Mouse (Mus musculus) heart, embryonic 13.5 days (tissue): ENCODE data around the gene Frmd4b. TPM values are rescaled to one million over a fixed set of nuclear protein-coding genes. Genes with fewer than 3 reads are reported as not detected.
"Not testable (repeated sequence)": the region's sequence is repeated elsewhere in the genome, so short reads cannot be mapped to it uniquely, and the experiment has no call there.

Experiments
- ATAC-seq: fragments of 200-750 bp; cut with Nextera tagmentation; 2 replicates; pipeline ENCODE4 v1.8.0; 2017; ENCODE audit warnings: moderate TSS enrichment; ENCODE audit not compliant: insufficient number of reproducible peaks, low FRiP score, low TSS enrichment; ENCODE audit errors: extremely low read depth
- H3K27ac ChIP-seq: fragments of 300-500 bp; sonication (generic); replicated peaks from 2 replicates; pipeline ENCODE4 v1.5.1; 2015; ENCODE audit warnings: moderate library complexity, mild to moderate bottlenecking, inconsistent platforms
- H3K27me3 ChIP-seq: fragments of 300-500 bp; sonication (generic); replicated peaks from 2 replicates; pipeline ENCODE4 v1.6.1; 2015; ENCODE audit warnings: mild to moderate bottlenecking, inconsistent platforms
- H3K36me3 ChIP-seq: fragments of 300-500 bp; sonication (generic); 2 replicates; pipeline ENCODE4 v1.6.1; 2015; ENCODE audit warnings: mild to moderate bottlenecking, inconsistent platforms
- H3K4me1 ChIP-seq: fragments of 300-500 bp; sonication (generic); 2 replicates; pipeline ENCODE4 v1.6.1; 2015; ENCODE audit warnings: inconsistent platforms
- H3K4me2 ChIP-seq: fragments of 300-500 bp; sonication (generic); 2 replicates; pipeline ENCODE4 v1.6.1; 2015; ENCODE audit warnings: inconsistent platforms, mild to moderate bottlenecking, moderate library complexity
- H3K4me3 ChIP-seq: fragments of 300-500 bp; sonication (generic); 2 replicates; pipeline ENCODE4 v1.5.1; 2015; ENCODE audit warnings: moderate library complexity, mild to moderate bottlenecking, inconsistent platforms
- H3K9ac ChIP-seq: fragments of 300-500 bp; sonication (generic); 2 replicates; pipeline ENCODE4 v1.6.1; 2015; ENCODE audit warnings: inconsistent platforms, mild to moderate bottlenecking, moderate library complexity
- H3K9me3 ChIP-seq: fragments of 300-500 bp; sonication (generic); 2 replicates; pipeline ENCODE4 v1.6.1; 2016; ENCODE audit warnings: inconsistent platforms
- WGBS: fragments of 180-500 bp; shearing (Covaris S2); methylation state at CpG from one replicate; pipeline ENCODE4 v1.1.7; 2015; ENCODE audit warnings: mixed read lengths; 5-methylcytosine and 5-hydroxymethylcytosine counted together
- polyA plus RNA-seq: library from polyadenylated mRNA; unstranded; fragments of >200 nt; fragmentation: Nextera tagmentation; extraction: Ambion mirVana; gene quantifications from 2 replicates; pipeline ENCODE4 v1.2.1, GENCODE M21; 2015

The Frmd4b gene
- polyA plus RNA-seq, 1 experiment from 2014 or later = 14.6 TPM

GRCm38 (mm10) chr6:97394473-97395075 lies 222.8 kb downstream of the Frmd4b start:
- no peaks in the 10 kb centered on the region for H3K36me3 ChIP-seq
- ATAC-seq = no peak
- no peak overlapping the region for H3K4me3 ChIP-seq
- peaks cover 28% of the 10 kb centered on the region for H3K4me1 ChIP-seq
- H3K9me3 ChIP-seq = no peaks in the 10 kb centered on the region
- WGBS = 70% methylated on average over 12 of the region's 12 CpGs
- no peak overlapping the region for H3K9ac ChIP-seq
- H3K27me3 ChIP-seq = peaks cover 16% of the 10 kb centered on the region
- no peak overlapping the region for H3K4me2 ChIP-seq
- H3K27ac ChIP-seq = no peak overlapping the region

DNA sequence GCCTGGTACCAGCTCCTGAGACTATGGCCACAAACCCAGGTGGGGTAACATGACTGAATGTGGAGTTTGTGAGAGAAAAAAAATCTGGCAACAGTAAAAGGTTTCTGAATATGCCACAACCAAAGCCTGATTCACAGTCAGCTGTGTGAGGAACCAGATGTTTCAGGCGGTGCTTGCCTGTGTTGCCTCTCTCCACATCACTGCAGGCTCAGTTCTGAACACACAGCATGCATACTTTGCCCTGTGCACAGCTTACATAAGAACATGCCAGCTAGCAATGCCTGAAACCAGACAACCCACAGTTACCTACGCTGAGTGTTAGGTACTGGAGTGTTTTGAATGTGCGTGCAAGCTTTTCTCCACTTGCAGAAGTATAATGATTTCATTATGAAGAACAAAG lies 224.4 kb downstream of the Frmd4b start:
- ATAC-seq = no peak
- Histone ChIP-seq H3K9me3 (no peaks in the 10 kb centered on the region), H3K4me3 (no peak overlapping the region), H3K36me3 (no peaks in the 10 kb centered on the region), H3K4me2 (no peak overlapping the region), H3K9ac (no peak overlapping the region), H3K4me1 (peaks cover 26% of the 10 kb centered on the region), H3K27ac (no peak overlapping the region), H3K27me3 (peaks cover 1% of the 10 kb centered on the region)
- 89% methylated on average over 3 of the region's 3 CpGs for WGBS

DNA sequence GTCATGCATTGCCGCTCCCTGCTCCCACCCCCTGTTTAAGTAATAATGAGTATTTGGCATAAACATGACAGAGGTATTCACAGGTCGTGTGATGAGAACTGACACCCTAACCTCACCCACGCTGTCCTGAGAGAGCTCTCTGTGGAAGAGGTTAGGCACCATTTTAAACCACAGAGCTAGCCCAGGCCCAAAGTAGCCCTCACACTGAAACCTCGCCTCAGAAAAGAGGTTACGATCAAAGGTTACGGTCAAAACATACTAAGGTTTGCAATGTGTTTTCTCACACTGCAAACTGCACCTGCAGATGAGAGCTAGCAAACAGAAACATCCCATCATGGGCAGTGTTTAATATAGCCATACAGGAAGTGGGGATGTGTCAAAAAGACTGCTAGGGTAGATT lies 230.0 kb downstream of the Frmd4b start:
- Histone ChIP-seq H3K27ac (no peak overlapping the region), H3K27me3 (no peaks in the 10 kb centered on the region), H3K36me3 (no peaks in the 10 kb centered on the region), H3K9ac (no peak overlapping the region), H3K4me1 (no peaks in the 10 kb centered on the region), H3K4me3 (no peak overlapping the region), H3K4me2 (no peak overlapping the region), H3K9me3 (no peaks in the 10 kb centered on the region)
- 80% methylated on average over 6 of the region's 6 CpGs for WGBS
- ATAC-seq = no peak

DNA sequence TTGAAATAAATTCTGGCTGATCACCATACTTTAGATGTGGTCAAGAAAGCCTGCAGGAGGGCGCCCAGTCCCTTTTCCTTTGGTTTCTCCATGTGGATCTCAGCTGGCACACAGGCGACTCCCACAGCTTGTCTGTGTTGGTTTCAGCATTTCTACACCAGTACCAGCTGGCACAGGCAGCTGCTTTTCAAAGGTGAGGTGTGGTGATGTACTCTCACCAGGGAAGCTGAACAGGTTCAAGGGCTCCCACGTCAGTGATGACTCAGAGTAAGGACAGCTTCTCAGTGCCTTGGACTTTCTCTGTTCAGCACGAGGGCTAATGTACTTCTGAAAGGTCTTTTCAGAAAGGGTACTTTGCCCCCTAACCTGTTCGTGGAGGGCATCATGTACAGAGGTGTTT lies 232.4 kb downstream of the Frmd4b start:
- 70% methylated on average over 5 of the region's 5 CpGs for WGBS
- no peak overlapping the region for H3K4me2 ChIP-seq
- H3K4me1 ChIP-seq = no peaks in the 10 kb centered on the region
- H3K9me3 ChIP-seq = no peaks in the 10 kb centered on the region
- H3K36me3 ChIP-seq = no peaks in the 10 kb centered on the region
- H3K4me3 ChIP-seq = no peak overlapping the region
- no peak for ATAC-seq
- H3K9ac ChIP-seq = no peak overlapping the region
- no peak overlapping the region for H3K27ac ChIP-seq
- no peaks in the 10 kb centered on the region for H3K27me3 ChIP-seq

DNA sequence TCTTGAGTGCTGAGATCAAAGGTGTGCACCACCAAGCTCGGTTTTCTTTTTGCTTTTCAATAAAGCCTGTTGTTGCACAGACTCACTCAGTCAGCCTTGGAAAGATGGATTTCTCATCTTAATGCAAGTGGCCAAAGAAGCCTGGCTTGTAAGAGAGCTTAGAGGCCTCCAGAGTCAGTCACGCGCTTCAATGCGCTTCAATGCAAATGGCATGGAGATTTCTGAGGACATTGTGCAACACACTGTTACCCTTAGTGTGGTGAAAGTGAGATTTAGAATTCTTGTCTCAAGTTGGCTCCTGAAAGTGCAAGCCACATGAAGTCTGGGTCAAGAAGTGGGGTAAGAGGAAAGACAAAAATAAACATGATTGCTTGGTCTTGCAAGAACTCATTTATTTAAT lies 236.1 kb downstream of the Frmd4b start:
- Histone ChIP-seq H3K36me3 (0 out of 2 replicates have a peak, but pooled peaks cover 5% of the 10 kb centered on the region), H3K9me3 (no peaks in the 10 kb centered on the region), H3K4me2 (no peak overlapping the region), H3K27ac (no peak overlapping the region), H3K4me1 (no peaks in the 10 kb centered on the region), H3K4me3 (no peak overlapping the region), H3K27me3 (no peaks in the 10 kb centered on the region), H3K9ac (no peak overlapping the region)
- no peak for ATAC-seq
- WGBS = 81% methylated on average over 4 of the region's 4 CpGs

DNA sequence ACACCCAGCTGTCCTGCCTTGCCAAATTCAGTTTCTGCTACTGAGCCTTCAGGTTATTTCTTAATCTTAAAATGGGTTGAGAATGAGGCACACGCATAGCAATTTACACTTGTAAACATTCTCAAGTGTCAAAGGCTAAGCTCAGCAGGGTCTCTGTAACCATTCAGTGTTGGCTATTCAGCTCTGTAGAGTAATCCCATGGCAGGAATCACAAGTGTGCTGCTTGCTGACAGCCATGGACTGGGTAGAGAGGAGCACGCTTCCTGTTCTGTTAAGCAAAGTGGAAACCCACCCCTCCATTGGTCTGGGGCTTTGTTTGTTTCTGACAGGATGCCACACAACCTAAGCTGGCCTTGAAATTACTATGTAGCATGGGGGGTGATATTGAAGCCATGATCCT lies 246.4 kb downstream of the Frmd4b start:
- 67% methylated on average over 2 of the region's 2 CpGs for WGBS
- H3K9me3 ChIP-seq = no peaks in the 10 kb centered on the region
- H3K36me3 ChIP-seq = 0 out of 2 replicates have a peak, but pooled peaks cover 4% of the 10 kb centered on the region
- no peak overlapping the region for H3K4me3 ChIP-seq
- no peak overlapping the region for H3K27ac ChIP-seq
- no peak overlapping the region for H3K9ac ChIP-seq
- H3K4me1 ChIP-seq = peaks cover 9% of the 10 kb centered on the region; the same call in 1 of the 2 replicates
- no peak overlapping the region for H3K4me2 ChIP-seq
- H3K27me3 ChIP-seq = 0 out of 2 replicates have a peak, but pooled peaks cover 2% of the 10 kb centered on the region
- no peak for ATAC-seq

DNA sequence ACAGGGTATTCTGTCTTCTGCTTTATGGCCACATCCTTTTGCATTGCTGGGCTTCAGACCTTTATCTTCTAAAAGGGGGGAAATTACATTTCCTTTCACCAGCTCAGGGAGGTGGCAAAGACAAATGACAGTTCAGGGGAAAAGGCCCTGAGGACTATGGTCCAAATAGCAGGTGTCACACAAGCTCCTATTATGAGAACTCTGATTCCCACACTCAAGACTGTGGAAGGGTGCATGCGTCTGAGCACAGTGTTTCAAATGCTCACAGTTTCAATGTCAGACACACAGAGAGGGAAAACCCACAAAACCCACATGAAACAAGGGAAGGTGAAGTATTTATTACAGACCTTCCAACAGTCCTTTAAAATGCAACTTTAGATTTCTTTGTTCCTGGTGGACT lies 246.9 kb downstream of the Frmd4b start:
- Histone ChIP-seq H3K4me1 (peaks cover 9% of the 10 kb centered on the region; the same call in 1 of the 2 replicates), H3K27me3 (0 out of 2 replicates have a peak, but pooled peaks cover 3% of the 10 kb centered on the region), H3K9me3 (no peaks in the 10 kb centered on the region), H3K4me3 (no peak overlapping the region), H3K27ac (no peak overlapping the region), H3K4me2 (no peak overlapping the region), H3K36me3 (0 out of 2 replicates have a peak, but pooled peaks cover 4% of the 10 kb centered on the region), H3K9ac (no peak overlapping the region)
- WGBS = 41% methylated on average over 1 of the region's 1 CpGs
- no peak for ATAC-seq

- H3K4me1 ChIP-seq = no peaks in the 10 kb centered on the region
- no peaks in the 10 kb centered on the region for H3K9me3 ChIP-seq
- WGBS = 81% methylated on average over 2 of the region's 2 CpGs
- no peak overlapping the region for H3K4me3 ChIP-seq
- H3K27me3 ChIP-seq = 0 out of 2 replicates have a peak, but pooled peaks cover 3% of the 10 kb centered on the region
- 0 out of 2 replicates have a peak, but pooled peaks cover 9% of the 10 kb centered on the region for H3K36me3 ChIP-seq
- no peak overlapping the region for H3K4me2 ChIP-seq
- no peak overlapping the region for H3K9ac ChIP-seq
- H3K27ac ChIP-seq = no peak overlapping the region
- no peak for ATAC-seq
These were observed 253.5 kb downstream of the Frmd4b start for GRCm38 (mm10) chr6:97363846-97364245.

GRCm38 (mm10) chr6:97357606-97358005 lies 259.7 kb downstream of the Frmd4b start:
- H3K9ac ChIP-seq, ATAC-seq, H3K9me3 ChIP-seq, H3K4me3 ChIP-seq, H3K36me3 ChIP-seq, H3K4me2 ChIP-seq, H3K27me3 ChIP-seq, H3K27ac ChIP-seq: not testable (repeated sequence)
- peaks cover 44% of the 10 kb centered on the region for H3K4me1 ChIP-seq
- 76% methylated on average over 4 of the region's 4 CpGs for WGBS

DNA sequence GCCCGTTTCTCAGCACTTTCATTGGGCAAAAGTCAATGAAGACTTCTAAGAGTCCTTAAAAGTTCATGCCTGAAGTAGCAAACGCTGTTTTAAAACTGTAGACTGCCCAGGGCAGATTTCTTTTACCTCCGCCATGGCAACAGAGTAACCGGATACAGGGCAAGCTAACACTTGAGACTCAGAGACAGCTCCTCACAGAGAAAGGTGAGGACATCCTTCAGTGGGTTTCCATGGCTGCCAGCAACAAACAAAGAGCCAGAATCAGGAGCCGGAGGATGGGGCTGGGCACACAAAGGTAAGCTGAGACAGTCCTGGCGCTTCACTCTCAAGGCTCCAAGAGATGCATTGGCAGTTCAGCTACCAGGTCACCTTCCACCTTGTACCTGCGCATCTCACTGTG lies 260.7 kb downstream of the Frmd4b start:
- Histone ChIP-seq H3K27ac (0 out of 2 replicates have a peak overlapping the region, but pooled peaks have one; percentile 24), H3K27me3 (no peaks in the 10 kb centered on the region), H3K9ac (no peak overlapping the region), H3K9me3 (no peaks in the 10 kb centered on the region), H3K4me2 (no peak overlapping the region), H3K4me3 (no peak overlapping the region), H3K4me1 (peaks cover 54% of the 10 kb centered on the region), H3K36me3 (0 out of 2 replicates have a peak, but pooled peaks cover 8% of the 10 kb centered on the region)
- 57% methylated on average over 7 of the region's 7 CpGs for WGBS
- ATAC-seq = no peak

- H3K4me1 ChIP-seq = peaks cover 69% of the 10 kb centered on the region
- no peak overlapping the region for H3K4me3 ChIP-seq
- ATAC-seq = no peak
These were observed 262.2 kb downstream of the Frmd4b start for GRCm38 (mm10) chr6:97355141-97355540.

GRCm38 (mm10) chr6:97353933-97354332 lies 263.4 kb downstream of the Frmd4b start:
- WGBS = 5% methylated on average over 5 of the region's 5 CpGs
- H3K9me3 ChIP-seq = no peaks in the 10 kb centered on the region
- H3K27me3 ChIP-seq = no peaks in the 10 kb centered on the region
- ATAC-seq = peak; percentile 40; the same call in 1 of the 2 replicates
- H3K4me1 ChIP-seq = peaks cover 81% of the 10 kb centered on the region
- H3K36me3 ChIP-seq = 0 out of 2 replicates have a peak, but pooled peaks cover under 1% of the 10 kb centered on the region
- H3K9ac ChIP-seq = peak overlapping the region; percentile 76
- H3K4me2 ChIP-seq = peak overlapping the region; percentile 67
- peak overlapping the region; percentile 55 for H3K4me3 ChIP-seq
- peak overlapping the region; percentile 78 for H3K27ac ChIP-seq

More at GRCm38 (mm10) chr6:97355141-97355540, 262.2 kb downstream of the Frmd4b start:
- H3K9me3 ChIP-seq = no peaks in the 10 kb centered on the region
- peak overlapping the region; percentile 32 for H3K4me2 ChIP-seq
- 17% methylated on average over 8 of the region's 8 CpGs for WGBS
- H3K36me3 ChIP-seq = 0 out of 2 replicates have a peak, but pooled peaks cover 3% of the 10 kb centered on the region
- peak overlapping the region; percentile 2; the same call in 1 of the 2 replicates for H3K9ac ChIP-seq
- peak overlapping the region; percentile 45 for H3K27ac ChIP-seq
- H3K27me3 ChIP-seq = no peaks in the 10 kb centered on the region
